Mouse (Mus musculus): ENCODE data around the gene Snw1. TPM values are rescaled to one million over a fixed set of nuclear protein-coding genes. Genes with fewer than 3 reads are reported as not detected.
A peak's percentile ranks its signal among the peaks of the same experiment; 100 is the strongest.
"Not testable (repeated sequence)": the region's sequence is repeated elsewhere in the genome, so short reads cannot be mapped to it uniquely, and the experiment has no call there.

Gene Snw1
- polyA plus RNA-seq (2015; fragmentation: Nextera tagmentation; extraction: Ambion mirVana): 157 and 161 TPM in 2 replicates

DNA sequence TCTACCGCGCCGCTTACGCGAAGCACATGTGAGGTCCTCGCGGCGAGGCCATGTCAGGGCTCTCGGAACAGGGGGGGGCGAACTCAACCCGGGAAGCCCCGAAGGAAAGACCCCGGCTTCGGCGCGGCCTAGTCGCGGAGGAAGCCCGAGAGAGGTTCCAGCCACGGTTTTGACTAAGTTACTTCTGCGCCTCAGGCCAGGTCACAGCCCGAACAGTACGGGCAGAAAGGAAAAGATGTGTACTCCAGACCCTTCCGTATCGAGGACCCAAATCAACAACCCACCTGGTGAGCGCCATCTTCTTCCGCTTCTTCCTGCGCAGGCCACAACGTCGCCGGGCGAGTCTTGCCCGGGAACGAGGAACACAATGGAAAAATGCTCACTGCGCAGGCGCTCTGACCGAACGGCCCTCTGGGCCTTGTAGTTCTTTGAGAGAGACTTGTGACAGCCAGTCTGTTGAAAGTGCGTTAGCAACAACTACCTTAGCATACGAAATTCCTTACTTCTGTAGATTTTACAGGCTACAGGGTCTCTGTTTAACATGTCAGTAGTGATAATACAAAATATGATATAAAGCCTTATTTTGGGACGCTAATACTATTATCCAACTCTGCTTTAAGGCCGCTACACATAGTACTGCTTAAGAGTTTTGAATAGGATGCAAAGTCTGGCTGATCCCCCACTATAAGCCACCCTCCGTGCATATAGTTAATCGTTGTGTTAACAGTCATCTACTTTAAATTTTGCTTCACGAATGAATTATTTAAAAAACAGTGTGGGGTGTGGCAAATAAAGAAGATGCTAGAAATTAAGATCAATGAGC, at the start of gene Snw1:
Snw1 (minus strand) TSS at position 311 of the 823 bp plus-strand sequence.
- DNase-seq (ENCODE audit: low spot score): peak; percentile 97

DNA sequence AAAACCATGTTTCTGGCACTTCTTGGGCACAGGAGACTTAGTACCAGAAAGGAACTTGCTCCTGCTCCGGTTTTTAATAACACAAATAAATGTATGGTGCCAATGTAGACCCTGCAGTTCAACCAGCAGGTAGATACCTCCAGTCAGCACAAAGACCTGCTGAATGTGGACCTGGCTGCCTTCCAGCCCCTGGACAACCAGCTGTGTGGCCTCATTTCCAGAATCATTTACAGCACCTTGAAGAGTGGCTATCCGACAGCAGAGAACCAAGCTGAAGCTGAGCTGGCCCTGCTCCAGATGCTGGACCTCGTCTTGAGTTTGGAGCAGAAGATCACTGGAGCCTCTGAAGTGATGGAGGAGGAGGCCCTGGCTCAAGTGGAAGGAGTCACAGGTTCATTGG, 47.5 kb upstream of the Snw1 start:
- DNase-seq (ENCODE audit: low spot score): not testable (repeated sequence)

DNA sequence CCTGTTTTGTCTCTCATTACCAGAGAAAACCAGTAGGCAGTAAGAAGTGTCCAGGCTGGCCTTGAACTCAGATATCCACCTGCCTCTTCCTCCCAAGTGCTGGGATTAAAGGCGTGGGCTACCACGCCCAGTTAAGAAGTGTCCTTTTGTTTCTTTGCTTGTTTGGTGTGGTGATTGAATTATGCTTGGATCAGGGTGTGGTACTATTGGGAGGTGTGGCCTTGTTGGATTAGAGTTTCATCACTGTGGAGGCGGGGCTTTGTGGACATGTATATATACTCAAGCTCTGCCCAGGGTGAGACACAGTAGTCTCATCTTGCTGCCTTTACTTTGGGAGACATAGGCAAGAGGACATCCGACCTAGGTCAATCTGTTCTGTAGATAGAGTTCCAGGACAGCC, 41.9 kb upstream of the Snw1 start, which contains the start of gene Gm8300:
Gm8300 (plus strand) TSS at position 301 of the 400 bp plus-strand sequence.
- not testable (repeated sequence) for DNase-seq (ENCODE audit: low spot score)

DNA sequence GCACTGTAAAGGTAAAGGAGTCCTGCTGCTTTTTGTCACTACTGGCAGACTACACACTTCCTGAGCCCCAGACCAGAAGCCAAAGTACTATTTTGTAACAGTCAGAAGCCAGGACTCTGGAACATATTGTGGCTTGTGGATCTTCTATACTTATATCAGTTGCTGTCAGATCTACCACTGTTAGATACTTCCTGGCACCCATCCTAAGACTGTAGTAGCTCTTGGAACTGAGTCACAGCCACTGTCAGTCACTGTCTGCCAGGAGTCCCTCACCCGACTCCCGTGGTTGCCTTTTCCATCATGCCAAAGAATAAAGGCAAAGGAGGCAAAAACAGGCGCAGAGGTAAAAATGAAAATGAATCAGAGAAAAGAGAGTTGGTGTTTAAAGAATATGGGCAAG, 22.3 kb upstream of the Snw1 start, which contains the start of gene Gm5788:
Gm5788 (plus strand) TSS at position 301 of the 400 bp plus-strand sequence.
- DNase-seq (ENCODE audit: low spot score): not testable (repeated sequence)

DNA sequence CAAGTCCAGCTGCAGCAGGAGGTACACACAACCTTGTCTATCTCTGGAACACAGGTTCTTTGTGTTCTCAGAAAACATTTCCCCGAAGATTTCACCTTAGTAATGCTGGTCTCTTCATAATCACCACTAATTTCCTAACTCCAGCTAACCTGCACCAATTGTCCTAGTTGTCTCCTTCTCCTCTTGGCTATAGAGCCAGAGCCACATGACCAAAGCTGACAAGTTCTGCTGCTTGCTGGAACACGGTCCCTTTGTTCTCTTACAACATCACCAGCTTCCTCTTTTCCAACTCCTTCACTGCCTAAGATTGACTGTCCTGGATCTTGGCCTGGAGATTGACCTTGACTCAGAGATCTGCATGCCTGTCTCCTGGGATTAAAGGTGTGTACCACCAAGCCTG, 16.6 kb upstream of the Snw1 start:
- not testable (repeated sequence) for DNase-seq (ENCODE audit: low spot score)

DNA sequence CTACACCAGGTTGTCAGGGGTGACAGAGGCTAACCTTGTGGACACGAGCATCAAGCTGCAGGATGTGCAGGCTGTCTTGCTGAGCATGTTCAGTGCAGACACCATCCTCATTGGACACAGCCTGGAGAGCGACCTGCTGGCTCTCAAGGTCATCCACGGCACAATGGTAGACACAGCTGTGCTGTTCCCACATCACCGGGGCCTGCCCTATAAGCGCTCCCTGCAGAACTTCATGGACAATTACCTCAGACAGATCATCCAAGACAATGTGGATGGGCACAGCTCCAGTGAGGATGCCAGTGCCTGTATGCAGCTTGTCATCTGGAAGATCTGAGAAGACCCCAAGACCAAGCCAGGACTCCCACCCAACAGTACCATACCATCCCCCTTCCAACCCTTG, 10.4 kb upstream of the Snw1 start:
- DNase-seq (ENCODE audit: low spot score): not testable (repeated sequence)

DNA sequence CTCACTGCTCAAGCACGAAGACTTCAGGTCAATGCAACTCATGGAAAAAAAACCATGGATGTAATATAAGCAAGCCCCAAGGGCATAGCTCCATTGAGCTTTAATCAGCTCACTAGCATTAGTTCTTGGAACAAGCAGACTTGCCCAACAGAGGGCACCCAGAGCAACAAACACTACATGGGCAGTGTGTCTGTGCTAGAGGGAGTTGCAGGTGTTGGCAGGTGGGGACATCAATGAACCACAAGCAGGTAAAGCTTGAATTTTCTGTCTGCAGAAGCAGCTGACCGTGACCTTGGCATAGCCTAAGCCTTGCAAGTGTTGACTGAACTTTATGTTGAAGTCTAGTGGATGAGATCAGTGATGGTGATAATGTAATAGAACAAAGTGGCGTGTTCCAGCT, 2.7 kb upstream of the Snw1 start:
- DNase-seq (ENCODE audit: low spot score): no peak

DNA sequence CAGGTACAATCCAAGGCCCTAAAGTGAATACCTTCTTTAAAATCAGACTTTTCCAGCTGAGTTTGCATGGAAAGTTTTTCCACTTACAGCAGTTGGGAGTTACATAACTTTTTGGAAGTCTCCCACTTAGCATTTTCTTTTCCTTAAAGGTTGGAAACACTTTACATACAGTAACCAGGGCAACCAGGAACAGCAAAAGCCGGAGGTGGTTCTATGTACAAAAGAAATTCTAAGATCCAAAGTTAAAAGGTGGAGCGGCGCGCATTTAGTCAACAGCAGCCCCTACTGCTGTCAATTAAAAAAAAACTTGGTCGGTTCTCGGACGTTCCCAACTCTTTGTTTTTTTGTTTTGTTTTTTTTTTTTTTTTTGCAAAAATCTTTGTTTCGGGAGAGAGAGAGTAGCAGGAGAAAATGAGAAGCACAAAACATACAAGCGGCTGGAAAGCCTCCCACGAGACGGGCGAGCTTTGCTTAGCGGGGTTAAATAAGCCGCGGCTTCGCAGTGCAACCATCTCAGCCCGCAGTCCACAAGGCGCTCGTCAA, 582 bp downstream of the Snw1 start:
- DNase-seq (ENCODE audit: low spot score): peak; percentile 15

DNA sequence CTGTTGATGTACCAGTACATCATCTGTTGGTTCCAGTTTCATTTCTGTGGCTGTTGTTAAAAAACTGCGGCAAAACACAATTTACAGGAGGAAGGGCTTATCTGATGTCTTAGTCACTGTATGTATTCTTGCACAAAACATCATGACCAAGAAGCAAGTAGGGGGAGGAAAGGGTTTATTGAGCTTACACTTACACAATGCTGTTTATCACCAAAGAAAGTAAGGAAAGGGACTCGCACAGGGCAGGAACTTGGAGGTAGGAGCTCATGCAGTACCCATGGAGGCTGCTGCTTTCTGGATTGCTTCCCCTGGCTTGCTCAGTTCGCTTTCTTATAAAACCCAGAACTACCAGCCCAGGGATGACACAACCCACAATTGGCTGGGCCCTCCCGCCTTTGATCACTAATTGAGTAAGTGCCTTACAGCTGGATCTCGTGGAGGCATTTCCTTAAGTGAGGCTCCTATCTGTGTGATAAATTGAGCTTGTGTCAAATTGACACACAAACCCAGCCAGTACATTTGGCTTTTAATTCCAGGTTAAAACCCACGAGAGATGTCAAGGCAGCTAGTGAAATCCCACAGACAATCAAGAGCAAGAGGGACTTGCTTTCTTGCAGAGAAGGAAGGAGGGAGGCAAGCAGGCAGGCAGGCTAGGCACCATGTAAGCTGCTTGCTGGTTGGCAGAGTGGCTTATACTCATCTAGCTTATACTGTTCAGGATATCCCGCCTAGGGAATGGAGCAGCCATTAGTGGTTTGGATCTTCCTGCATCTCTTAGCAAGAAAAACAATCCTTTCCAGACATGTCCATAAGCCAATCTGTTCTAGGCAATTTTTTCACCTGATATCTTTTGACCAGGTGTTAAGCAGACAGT, 1.6 kb downstream of the Snw1 start:
- no peak for DNase-seq (ENCODE audit: low spot score)

DNA sequence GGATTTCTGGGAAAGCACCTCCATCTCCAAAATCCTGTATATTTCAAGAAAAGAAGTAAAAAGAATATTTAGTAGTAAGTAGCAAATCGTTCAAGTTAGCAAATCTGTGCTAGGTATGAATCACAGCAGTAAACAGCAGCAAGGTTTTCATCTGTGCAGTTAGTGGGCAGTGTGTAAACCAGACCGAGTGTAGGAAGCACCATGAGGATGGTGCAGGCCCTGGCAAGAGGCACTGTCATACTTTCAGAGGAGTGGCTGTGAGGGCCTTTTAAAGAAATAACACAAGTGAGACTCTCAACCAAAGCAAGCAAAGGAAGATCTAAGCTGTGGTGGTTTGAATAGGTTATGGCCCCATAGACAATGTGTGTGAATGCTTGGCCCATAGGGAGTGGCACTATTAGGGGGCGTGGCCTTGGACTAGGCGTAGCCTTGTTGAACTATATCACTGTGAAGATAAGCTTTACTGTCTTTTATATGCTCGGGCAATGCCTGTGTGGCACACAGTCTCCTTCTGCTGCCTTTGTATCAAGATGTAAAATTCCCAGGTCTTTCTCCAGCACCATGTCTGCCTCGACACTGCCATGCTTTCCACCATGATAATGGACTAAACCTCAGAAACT, 7.3 kb downstream of the Snw1 start:
- no peak for DNase-seq (ENCODE audit: low spot score)

DNA sequence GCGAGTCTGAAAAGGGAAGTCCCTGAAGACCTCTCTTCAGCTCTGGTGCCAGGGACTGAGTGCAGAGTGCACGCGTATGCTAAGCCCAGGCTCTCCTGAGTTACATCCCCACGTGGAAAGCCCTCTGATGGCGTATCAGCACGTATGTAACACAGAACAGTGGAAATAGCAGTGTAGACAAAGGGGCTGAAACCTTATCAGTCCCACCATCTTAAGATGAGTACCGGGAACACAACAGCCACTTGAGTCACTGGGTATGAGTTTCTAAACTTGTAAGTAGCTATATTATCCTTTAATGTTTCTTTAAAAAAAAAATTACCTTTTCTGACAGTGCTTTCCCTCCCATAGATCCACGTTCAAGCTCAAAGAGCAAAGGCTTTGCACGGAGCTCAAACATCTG, 22.6 kb downstream of the Snw1 start:
- DNase-seq (ENCODE audit: low spot score): no peak

DNA sequence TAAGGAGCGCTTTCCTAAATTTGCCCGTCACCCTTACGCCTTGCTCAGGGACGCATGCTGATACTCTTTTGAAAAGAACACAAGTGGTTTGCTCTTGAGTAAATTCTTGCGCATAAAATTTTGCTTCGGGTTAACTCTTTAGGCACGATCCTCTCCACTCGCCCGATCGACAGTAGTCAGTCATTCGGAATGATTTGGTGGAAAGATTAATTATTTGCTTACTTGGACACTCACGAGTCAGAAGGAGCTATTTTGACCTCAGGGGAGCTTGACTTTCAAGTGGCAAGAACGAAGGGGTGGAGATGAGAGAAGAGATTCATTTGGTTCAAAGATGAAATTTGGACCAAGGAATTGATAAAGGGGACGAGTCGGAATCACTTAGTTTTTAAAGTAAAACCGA, 27.9 kb downstream of the Snw1 start:
- no peak for DNase-seq (ENCODE audit: low spot score)

DNA sequence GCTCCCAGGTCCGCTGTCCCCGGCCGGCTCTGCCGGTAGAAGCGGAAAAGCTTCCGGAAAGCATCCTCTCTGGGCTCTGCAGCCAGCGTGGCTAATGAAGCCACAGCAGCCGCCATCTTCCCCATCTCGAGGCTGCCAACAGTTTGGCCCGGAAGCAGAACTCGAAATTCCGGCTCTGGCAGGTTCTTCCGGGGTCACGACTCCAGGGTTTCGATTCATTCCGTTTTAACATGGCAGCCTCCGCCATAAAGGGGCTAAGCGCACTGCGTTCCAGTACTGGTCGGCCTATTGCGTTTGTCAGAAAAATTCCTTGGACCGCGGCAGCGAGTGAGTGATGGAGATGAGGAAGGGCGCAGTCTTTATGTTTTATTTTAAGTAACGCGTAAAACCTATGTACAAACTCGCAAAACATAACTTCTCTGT, 28.4 kb downstream of the Snw1 start, which contains the start of the genes Slirp and Alkbh1:
Slirp (plus strand) TSS at position 197 of the 423 bp plus-strand sequence.
Alkbh1 (minus strand) TSS at position 318 of the 423 bp plus-strand sequence.
- peak; percentile 92 for DNase-seq (ENCODE audit: low spot score)

DNA sequence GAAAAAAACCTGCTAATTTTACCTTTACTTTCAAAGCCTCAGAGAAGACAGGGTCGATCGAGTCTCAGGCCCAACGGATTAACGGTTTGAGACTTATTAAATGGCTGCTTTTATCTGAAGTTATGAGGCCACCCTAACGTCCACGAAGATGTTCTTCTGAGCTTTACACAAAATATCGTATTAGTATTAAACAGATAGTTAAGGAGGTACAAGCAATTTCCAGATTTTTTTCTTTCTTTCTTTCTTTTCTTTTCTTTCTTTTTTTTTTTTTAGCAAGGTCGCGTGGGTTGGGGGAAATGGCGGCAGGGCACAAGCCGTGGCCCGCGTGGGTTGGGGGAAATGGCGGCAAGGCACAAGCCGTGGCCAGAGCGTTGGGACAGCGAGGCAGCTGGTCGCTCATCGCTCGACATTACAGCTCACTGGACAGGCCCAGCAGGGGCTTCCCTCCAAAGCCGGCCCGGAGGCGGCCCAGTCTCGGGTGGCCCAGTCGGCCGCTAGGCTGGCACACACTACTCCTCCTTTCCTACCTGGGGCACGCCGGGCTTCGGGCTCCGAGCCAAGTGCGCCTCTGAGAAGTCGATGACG, 28.9 kb downstream of the Snw1 start:
- DNase-seq (ENCODE audit: low spot score): no peak

DNA sequence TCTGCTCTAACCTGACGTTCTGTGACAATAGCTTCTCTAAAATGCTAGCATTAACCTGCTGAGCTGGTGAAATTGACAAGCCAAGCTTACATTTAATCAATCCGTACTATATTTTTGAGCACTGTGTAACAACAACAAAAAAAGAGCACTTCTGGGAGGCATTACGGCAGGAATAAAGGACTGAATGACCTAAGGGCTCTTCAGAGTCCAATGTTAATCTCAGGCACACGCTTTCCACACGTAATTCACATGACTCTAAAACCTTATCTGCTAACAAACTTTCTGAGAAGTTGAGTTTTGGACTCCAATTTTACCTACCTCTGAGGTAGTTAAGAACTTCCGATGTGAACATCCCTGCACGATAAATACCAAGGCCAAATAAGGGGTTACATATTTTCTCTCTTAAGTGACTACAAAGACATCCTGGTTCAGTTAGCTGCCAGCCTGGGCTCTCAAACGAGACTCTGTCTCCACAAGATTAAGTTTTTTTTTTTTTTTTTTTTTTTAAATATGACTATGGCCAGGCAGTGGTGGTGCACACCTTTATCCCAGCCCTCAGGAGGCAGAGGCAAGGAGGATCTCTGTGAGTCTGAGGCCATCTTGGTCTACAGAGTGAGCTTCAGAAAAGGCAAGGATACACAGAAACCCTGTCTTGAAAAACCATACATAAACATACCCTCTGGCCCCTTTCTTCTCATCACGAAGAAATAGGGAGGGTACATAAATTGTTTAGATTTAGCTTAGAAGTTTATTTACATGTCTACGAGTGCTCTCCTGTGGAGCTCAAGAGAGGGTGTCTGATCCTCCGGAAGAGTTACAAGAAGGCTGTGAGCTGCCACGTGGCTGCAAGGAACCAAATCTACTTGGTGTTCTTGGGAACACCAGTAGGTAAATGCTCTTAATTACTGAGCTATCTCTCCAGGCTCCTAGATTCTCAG, 29.6 kb downstream of the Snw1 start:
- DNase-seq (ENCODE audit: low spot score): peak; percentile 35

DNA sequence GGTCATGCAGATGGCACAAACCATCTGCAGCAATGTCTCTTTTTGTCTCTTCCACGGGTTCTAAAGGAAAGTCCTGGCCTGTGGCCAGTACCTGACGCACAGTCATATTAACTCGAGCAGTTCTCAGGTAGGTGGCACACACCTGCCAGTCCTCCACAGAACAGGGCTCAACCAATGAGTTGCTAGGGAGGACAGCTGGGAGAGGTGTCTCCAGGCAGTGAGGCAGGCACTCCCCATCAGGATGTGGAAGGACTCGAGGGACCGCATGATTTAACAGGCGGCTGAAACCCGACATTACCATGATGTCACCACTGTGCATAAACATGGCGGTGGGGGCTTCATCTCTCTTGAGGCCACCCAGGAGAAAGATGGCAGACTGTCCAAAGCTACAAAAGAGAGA, 43.2 kb downstream of the Snw1 start:
- no peak for DNase-seq (ENCODE audit: low spot score)

DNA sequence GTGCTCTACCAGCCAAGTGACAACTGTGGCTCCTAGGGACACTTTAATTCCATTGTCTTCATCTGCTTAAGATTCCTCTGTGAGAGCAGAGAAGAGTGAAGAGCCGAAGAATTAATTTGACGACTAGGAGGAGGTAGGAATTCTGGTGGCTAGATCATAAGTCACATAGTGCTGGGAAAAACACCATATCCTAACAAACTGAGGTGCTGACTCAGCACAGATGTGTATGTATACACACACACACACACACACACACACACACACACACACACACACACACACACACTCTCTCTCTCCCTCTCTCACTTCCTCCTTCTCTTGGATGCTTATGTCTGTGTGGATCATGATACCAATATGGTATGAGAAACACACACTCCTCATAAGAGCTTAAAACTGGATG, 43.8 kb downstream of the Snw1 start:
- no peak for DNase-seq (ENCODE audit: low spot score)

DNA sequence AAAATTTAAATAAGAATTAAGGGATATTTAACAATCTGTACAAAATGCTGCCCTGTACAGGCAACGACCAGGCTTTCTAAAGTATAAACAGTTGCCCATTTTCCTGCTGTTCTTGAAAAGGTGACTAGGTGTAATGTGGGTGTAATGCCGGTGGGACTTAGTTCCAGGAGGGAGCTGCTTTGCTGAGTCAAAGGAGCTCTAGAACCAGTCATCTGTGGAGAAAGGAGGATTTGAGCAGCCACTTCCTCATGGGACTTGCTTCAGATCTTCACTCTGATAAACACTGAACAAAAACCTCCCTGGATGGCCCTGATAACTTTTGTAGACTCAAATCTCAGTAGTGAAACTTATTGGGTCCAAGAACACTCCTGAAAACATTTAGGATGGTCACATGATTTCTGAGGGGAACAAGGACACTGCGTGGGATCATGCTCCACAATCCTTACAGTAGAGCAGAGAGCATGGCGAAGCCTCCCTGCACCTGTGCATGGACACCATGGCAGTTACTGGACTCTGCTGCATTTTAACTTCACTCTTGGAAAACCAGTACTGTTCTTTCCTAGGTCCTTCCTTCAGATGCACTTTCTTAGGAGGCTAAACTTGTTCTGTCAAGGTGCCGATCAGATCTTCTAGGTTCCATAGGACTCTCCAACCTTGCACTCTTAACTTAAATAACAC, 45.6 kb downstream of the Snw1 start:
- no peak for DNase-seq (ENCODE audit: low spot score)

DNA sequence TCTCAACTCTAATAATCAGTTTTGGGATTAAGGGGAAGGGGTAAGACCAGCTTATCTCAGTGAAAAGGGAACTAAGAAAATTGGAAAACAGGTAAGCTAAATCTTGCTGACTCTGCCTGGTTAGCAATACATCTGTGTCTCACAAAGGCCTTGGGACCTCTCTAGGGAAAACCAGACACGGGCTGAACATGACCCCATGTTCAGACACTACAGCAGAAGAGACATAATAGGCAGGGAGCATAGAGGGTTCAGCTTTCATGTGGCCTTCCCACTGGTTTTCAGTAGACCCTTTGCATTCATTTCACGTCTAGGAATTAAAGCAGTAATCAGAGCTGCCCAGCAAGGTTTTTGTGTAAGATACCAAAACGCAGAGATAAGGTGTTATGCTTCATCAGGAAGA, 47.6 kb downstream of the Snw1 start:
- DNase-seq (ENCODE audit: low spot score): no peak
